ENCODE assay signal across 26 mouse cellular contexts in genomic region chr6:55322980-55323379, GRCm38 (mm10). TPM values are rescaled to one million over a fixed set of nuclear protein-coding genes. Genes with fewer than 3 reads are reported as not detected.
DNase-seq lines count a peak whose midpoint lies in the region; ATAC-seq and TF ChIP-seq lines count a peak whose summit lies in the region.
"Had no signal": no experiment of that assay in that cellular context is flagged by ENCODE, and none has a peak within 500 bp of the region (broad histone marks: within the 10 kb centered on the region; RNA-seq: fewer than 3 reads in every experiment).

No protein-coding gene starts in this region.

- WGBS in intestine, embryonic 15.5 days = 83% methylated on average over 2 of the region's 2 CpGs
- WGBS in liver, embryonic 14.5 days (ENCODE audit: insufficient replicate concordance) = 43% methylated on average over 2 of the region's 2 CpGs
- WGBS in stomach, embryonic 16.5 days = 89% methylated on average over 2 of the region's 2 CpGs
- 92% methylated on average over 2 of the region's 2 CpGs for WGBS in forebrain, embryonic 13.5 days

- H3K36me3 ChIP-seq in intestine, embryonic 15.5 days = no peaks in the 10 kb centered on the region
- H3K36me3 ChIP-seq in liver, embryonic 14.5 days (replicated peaks; ENCODE audit: control insufficient read depth, insufficient read depth, low read depth) = no peaks in the 10 kb centered on the region
- no peaks in the 10 kb centered on the region for H3K36me3 ChIP-seq in stomach, embryonic 16.5 days (ENCODE audit: control insufficient read depth, insufficient read depth, low read length)
- H3K36me3 ChIP-seq in forebrain, embryonic 13.5 days (ENCODE audit: poor library complexity, severe bottlenecking) = peaks cover 7% of the 10 kb centered on the region; the same call in 1 of the 2 replicates
- H3K36me3 ChIP-seq: heart, embryonic 12.5 days; neural tube, embryonic 12.5 days had no signal

- TF ChIP-seq EP300 in liver, embryonic 14.5 days (IDR thresholded peaks at IDR 0.05; ENCODE audit: low read depth) = peak; percentile 85

- H3K4me1 ChIP-seq in intestine, embryonic 15.5 days (replicated peaks) = peaks cover 17% of the 10 kb centered on the region; the same call in 1 of the 2 replicates
- peaks cover 70 to 85% of the 10 kb centered on the region in 2 experiments for H3K4me1 ChIP-seq in liver, embryonic 14.5 days (replicated peaks; ENCODE audit: control insufficient read depth in 2 of 2, insufficient read depth in 2 of 2, low read length in 1 of 2)
- H3K4me1 ChIP-seq in stomach, embryonic 16.5 days (ENCODE audit: control insufficient read depth, insufficient read depth, low read length) = peaks cover 4% of the 10 kb centered on the region; the same call in 1 of the 2 replicates
- H3K4me1 ChIP-seq in forebrain, embryonic 13.5 days = no peaks in the 10 kb centered on the region
- H3K4me1 ChIP-seq: midbrain, embryonic 12.5 days; neural tube, embryonic 12.5 days had no signal

- no peak overlapping the region for H3K9ac ChIP-seq in intestine, embryonic 15.5 days
- H3K9ac ChIP-seq in liver, embryonic 14.5 days (replicated peaks) = peak overlapping the region; percentile 45
- H3K9ac ChIP-seq in stomach, embryonic 16.5 days (ENCODE audit: low read length) = no peak overlapping the region
- no peak overlapping the region for H3K9ac ChIP-seq in forebrain, embryonic 13.5 days
- H3K9ac ChIP-seq: heart, embryonic 12.5 days; hindbrain, embryonic 13.5 days; limb, embryonic 15.5 days; midbrain, embryonic 12.5 days; neural tube, embryonic 12.5 days had no signal

- DNase-seq in spleen, postnatal 36 days (ENCODE audit: low spot score in 2 of 2) = peak; percentile 30 to 44
- no peak for DNase-seq in spleen, adult 18-20 months
- DNase-seq in liver, embryonic 14.5 days (ENCODE audit: low read depth in 3 of 3, low spot score in 3 of 3) = peak in 1 of 3 experiments; percentile 67
- DNase-seq in left cerebral cortex, postnatal 14 days (ENCODE audit: low spot score in 2 of 2) = no peak
- DNase-seq: cerebellum, postnatal 14 days; embryo, embryonic 11 days; heart, adult 11 months; heart, postnatal 14 days; kidney, adult 18-20 months; kidney, postnatal 10 days; right cerebral cortex, adult 18-20 months; thymus, postnatal 14 days had no signal

- peak overlapping the region; percentile 74; the same call in 1 of the 2 replicates for H3K27ac ChIP-seq in intestine, embryonic 15.5 days
- peak overlapping the region; percentile 91 for H3K27ac ChIP-seq in liver, embryonic 14.5 days
- H3K27ac ChIP-seq in stomach, embryonic 16.5 days (ENCODE audit: low read length) = 0 out of 2 replicates have a peak overlapping the region, but pooled peaks have one; percentile 25
- no peak overlapping the region for H3K27ac ChIP-seq in forebrain, embryonic 13.5 days
- H3K27ac ChIP-seq: hindbrain, embryonic 13.5 days; limb, embryonic 15.5 days; midbrain, embryonic 12.5 days; neural tube, embryonic 12.5 days had no signal

- intact Hi-C loops in left cerebral cortex, postnatal 14 days (cut with DNase I) = no loop called here

- no peak overlapping the region for H3K4me3 ChIP-seq in intestine, embryonic 15.5 days (replicated peaks)
- no peak overlapping the region for H3K4me3 ChIP-seq in liver, embryonic 14.5 days (ENCODE audit: insufficient read depth in 1 of 2, low read depth in 2 of 2, low read length in 2 of 2)
- H3K4me3 ChIP-seq in stomach, embryonic 16.5 days (replicated peaks; ENCODE audit: low read length) = no peak overlapping the region
- H3K4me3 ChIP-seq in forebrain, embryonic 13.5 days = no peak overlapping the region
- H3K4me3 ChIP-seq: heart, embryonic 12.5 days; hindbrain, embryonic 13.5 days; limb, embryonic 15.5 days; midbrain, embryonic 12.5 days; neural tube, embryonic 12.5 days had no signal

- no peak for ATAC-seq in intestine, embryonic 15.5 days
- peak; percentile 45 for ATAC-seq in liver, embryonic 14.5 days (ENCODE audit: insufficient read depth)
- no peak for ATAC-seq in stomach, embryonic 16.5 days (ENCODE audit: insufficient read depth, low FRiP score)
- no peak for ATAC-seq in forebrain, embryonic 13.5 days

- H3K9me3 ChIP-seq in intestine, embryonic 15.5 days = no peaks in the 10 kb centered on the region
- H3K9me3 ChIP-seq in liver, embryonic 14.5 days (ENCODE audit: control insufficient read depth, low read length) = no peaks in the 10 kb centered on the region
- no peaks in the 10 kb centered on the region for H3K9me3 ChIP-seq in stomach, embryonic 16.5 days (replicated peaks; ENCODE audit: control insufficient read depth, low read length)
- H3K9me3 ChIP-seq in forebrain, embryonic 13.5 days (replicated peaks) = no peaks in the 10 kb centered on the region
- H3K9me3 ChIP-seq: heart, embryonic 12.5 days; hindbrain, embryonic 13.5 days; limb, embryonic 15.5 days; midbrain, embryonic 12.5 days; neural tube, embryonic 12.5 days had no signal

- H3K27me3 ChIP-seq in intestine, embryonic 15.5 days (replicated peaks) = no peaks in the 10 kb centered on the region
- H3K27me3 ChIP-seq in liver, embryonic 14.5 days (ENCODE audit: control insufficient read depth, insufficient read depth, low read length) = no peaks in the 10 kb centered on the region
- H3K27me3 ChIP-seq in stomach, embryonic 16.5 days (ENCODE audit: control insufficient read depth, insufficient read depth, low read length) = no peaks in the 10 kb centered on the region
- H3K27me3 ChIP-seq in forebrain, embryonic 13.5 days = no peaks in the 10 kb centered on the region
- H3K27me3 ChIP-seq: heart, embryonic 12.5 days; limb, embryonic 15.5 days; midbrain, embryonic 12.5 days; neural tube, embryonic 12.5 days had no signal

- TF ChIP-seq CTCF in liver, embryonic 14.5 days (IDR thresholded peaks at IDR 0.05; ENCODE audit: low read depth) = no peak

- H3K4me2 ChIP-seq in intestine, embryonic 15.5 days (replicated peaks) = 0 out of 2 replicates have a peak overlapping the region, but pooled peaks have one; percentile 28
- peak overlapping the region; percentile 72 for H3K4me2 ChIP-seq in liver, embryonic 14.5 days (ENCODE audit: low read depth)
- H3K4me2 ChIP-seq in stomach, embryonic 16.5 days (ENCODE audit: low read depth, low read length) = no peak overlapping the region
- no peak overlapping the region for H3K4me2 ChIP-seq in forebrain, embryonic 13.5 days
- H3K4me2 ChIP-seq: heart, embryonic 12.5 days; hindbrain, embryonic 13.5 days; limb, embryonic 15.5 days; midbrain, embryonic 12.5 days; neural tube, embryonic 12.5 days had no signal

RNA-seq across cellular contexts. Expression of gene Aqp1, which starts 13.3 kb away (rescaled TPM):
- 16.4 and 20.0 TPM in 2 replicates for polyA plus RNA-seq in intestine, embryonic 15.5 days (2015; fragmentation: Nextera tagmentation; extraction: Ambion mirVana)
- polyA plus RNA-seq in liver, embryonic 14.5 days (2012; rRNA removed) = 58.3 and 59.3 TPM in 2 replicates
- 13.2 and 15.1 TPM in 2 replicates for polyA plus RNA-seq in liver, embryonic 14.5 days (2014; fragmentation: Nextera tagmentation; extraction: Ambion mirVana)
- 24.1 and 25.3 TPM in 2 replicates for polyA plus RNA-seq in stomach, embryonic 16.5 days (2015; fragmentation: Nextera tagmentation; extraction: Ambion mirVana)
- polyA plus RNA-seq in forebrain, embryonic 13.5 days (2015; fragmentation: Nextera tagmentation; extraction: Ambion mirVana) = 1.7 and 4.2 TPM in 2 replicates
- 1 to 10 TPM; 2.0 to 2.5 TPM for total RNA-seq in left cerebral cortex, postnatal 14 days (2021)

RNA-seq across cellular contexts. Expression of gene Ghrhr, which starts 53.1 kb away (rescaled TPM):
- polyA plus RNA-seq in intestine, embryonic 15.5 days (2015; fragmentation: Nextera tagmentation; extraction: Ambion mirVana) = 0.23 and 0.34 TPM in 2 replicates
- polyA plus RNA-seq in liver, embryonic 14.5 days (2012; rRNA removed) = 0.02 and 0.03 TPM in 2 replicates
- not detected in 2 replicates for polyA plus RNA-seq in liver, embryonic 14.5 days (2014; fragmentation: Nextera tagmentation; extraction: Ambion mirVana)
- polyA plus RNA-seq in stomach, embryonic 16.5 days (2015; fragmentation: Nextera tagmentation; extraction: Ambion mirVana) = 0.17 TPM in 1 of 2 replicates, not detected in the other
- not detected in 2 replicates for polyA plus RNA-seq in forebrain, embryonic 13.5 days (2015; fragmentation: Nextera tagmentation; extraction: Ambion mirVana)
- not detected for total RNA-seq in left cerebral cortex, postnatal 14 days (2021)
- total RNA-seq: adrenal gland, adult 18-20 months; gastrocnemius, adult 8-10 months; heart, postnatal 14 days; layer of hippocampus, adult 8-10 months; left cerebral cortex, postnatal 36 days had no signal
- polyA plus RNA-seq: embryonic facial prominence, embryonic 14.5 days; forebrain, embryonic 11.5 days; heart, embryonic 12.5 days; hindbrain, embryonic 13.5 days; limb, embryonic 15.5 days; midbrain, embryonic 12.5 days; neural tube, embryonic 12.5 days had no signal

Comparison
In these comparisons a context has a peak if more than half of its experiments do, and no peak if none do; other contexts are left out.
1. DNase-seq: peak in spleen, postnatal 36 days (2 of 2); none in spleen, adult 18-20 months (0 of 2) and left cerebral cortex, postnatal 14 days (0 of 2).
2. H3K4me2 ChIP-seq: peak in intestine, embryonic 15.5 days (single experiment) and liver, embryonic 14.5 days (single experiment); none in stomach, embryonic 16.5 days (single experiment) and forebrain, embryonic 13.5 days (single experiment).